In genomic region chr1:38544501-38544900, GRCm38 (mm10) we compare ENCODE assay signal across 14 mouse cellular contexts.
"Had no signal": no experiment of that assay in that cellular context is flagged by ENCODE, and none has a peak within 500 bp of the region (broad histone marks: within the 10 kb centered on the region; RNA-seq: fewer than 3 reads in every experiment).

No protein-coding gene starts in this region.

- H3K9ac ChIP-seq: kidney, embryonic 15.5 days; liver, embryonic 15.5 days; midbrain, embryonic 15.5 days had no signal

- H3K27ac ChIP-seq: kidney, embryonic 15.5 days; left cerebral cortex, adult 2 months; limb, embryonic 10.5 days; liver, embryonic 15.5 days; midbrain, embryonic 10.5 days; midbrain, embryonic 15.5 days; stomach, postnatal 0 days had no signal

- DNase-seq: kidney, postnatal 14 days; lung, adult 2 months; lung, postnatal 4 days; thymus, adult 2 months; thymus, postnatal 36 days had no signal

- H3K27me3 ChIP-seq: kidney, embryonic 15.5 days; midbrain, embryonic 15.5 days had no signal

- H3K4me2 ChIP-seq: kidney, embryonic 15.5 days; liver, embryonic 11.5 days; liver, embryonic 15.5 days; midbrain, embryonic 15.5 days had no signal

- H3K4me3 ChIP-seq: kidney, embryonic 15.5 days; left cerebral cortex, adult 2 months; limb, embryonic 10.5 days; liver, embryonic 15.5 days; midbrain, embryonic 10.5 days; midbrain, embryonic 15.5 days had no signal

- H3K9me3 ChIP-seq: kidney, embryonic 15.5 days; limb, embryonic 10.5 days; liver, embryonic 15.5 days; midbrain, embryonic 10.5 days; midbrain, embryonic 15.5 days had no signal

- ATAC-seq: lung, postnatal 0 days; midbrain, embryonic 15.5 days had no signal

- H3K36me3 ChIP-seq: kidney, embryonic 15.5 days; liver, embryonic 15.5 days; midbrain, embryonic 10.5 days; midbrain, embryonic 15.5 days had no signal
